In the genomic region with DNA sequence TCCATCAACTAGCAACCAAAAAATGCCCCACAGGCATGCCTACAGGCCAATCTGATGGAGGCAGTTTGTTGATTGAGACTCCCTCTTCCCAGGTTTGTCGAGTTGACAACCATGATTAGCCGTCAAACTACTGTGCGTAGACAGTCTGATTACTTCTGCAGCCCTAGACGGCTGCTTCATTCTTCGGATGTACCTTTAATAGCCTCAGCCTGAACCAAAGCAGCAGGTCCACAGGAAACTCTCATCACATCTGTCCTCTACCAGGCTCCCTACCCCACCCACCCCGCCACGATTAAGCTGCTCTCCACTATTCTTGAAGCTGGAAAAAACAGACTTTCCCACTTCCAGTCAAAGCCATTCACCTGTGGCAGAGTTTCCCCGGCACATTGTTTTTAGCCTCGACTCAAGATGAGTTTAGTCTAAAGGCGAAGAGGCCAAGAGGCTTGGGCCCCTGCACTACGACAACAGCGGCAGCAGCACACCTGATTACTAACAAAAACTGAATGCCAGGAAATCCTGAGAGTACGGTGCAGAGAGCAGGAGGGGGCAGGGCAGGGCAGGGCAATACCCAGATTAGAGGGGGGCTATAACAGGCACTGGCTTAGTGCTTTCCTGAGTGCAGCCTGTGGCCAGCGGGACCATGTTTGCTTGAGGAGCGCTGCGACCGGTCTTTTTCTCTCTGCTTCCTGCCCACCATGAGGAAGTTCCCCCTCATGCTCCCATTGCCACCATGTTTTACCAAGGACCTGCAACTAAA, we compare ENCODE assay signal across 21 mouse cellular contexts. TPM values are rescaled to one million over a fixed set of nuclear protein-coding genes. Genes with fewer than 3 reads are reported as not detected.
DNase-seq lines count a peak whose midpoint lies in the region; ATAC-seq and TF ChIP-seq lines count a peak whose summit lies in the region.
"Had no signal": no experiment of that assay in that cellular context is flagged by ENCODE, and none has a peak within 500 bp of the region (broad histone marks: within the 10 kb centered on the region; RNA-seq: fewer than 3 reads in every experiment).

No protein-coding gene starts in this region.

- WGBS in heart, embryonic 15.5 days = 55% methylated on average over 17 of the region's 17 CpGs
- WGBS in lung, postnatal 0 days = 67% methylated on average over 17 of the region's 17 CpGs
- WGBS in intestine, postnatal 0 days = 71% methylated on average over 17 of the region's 17 CpGs

- intact Hi-C loops in heart, postnatal 36 days (cut with DNase I) = no loop called here

- H3K27ac ChIP-seq in heart, embryonic 15.5 days = peak overlapping the region; percentile 12
- H3K27ac ChIP-seq in lung, postnatal 0 days (ENCODE audit: low read length) = no peak overlapping the region
- H3K27ac ChIP-seq in intestine, postnatal 0 days (ENCODE audit: low read depth, low read length) = no peak overlapping the region
- H3K27ac ChIP-seq: embryonic facial prominence, embryonic 13.5 days; hindbrain, embryonic 14.5 days; intestine, embryonic 15.5 days; limb, embryonic 15.5 days; liver, embryonic 15.5 days; neural tube, embryonic 13.5 days had no signal

- no peak for ATAC-seq in heart, embryonic 15.5 days (replicated peaks; ENCODE audit: insufficient number of reproducible peaks, insufficient read depth, low FRiP score, low read depth)
- ATAC-seq in lung, postnatal 0 days = peak; percentile 55
- no peak for ATAC-seq in intestine, postnatal 0 days
- ATAC-seq: forebrain, embryonic 14.5 days; intestine, embryonic 15.5 days had no signal

- H3K4me2 ChIP-seq in heart, embryonic 15.5 days = no peak overlapping the region
- no peak overlapping the region for H3K4me2 ChIP-seq in lung, postnatal 0 days (replicated peaks; ENCODE audit: low read depth, low read length)
- no peak overlapping the region for H3K4me2 ChIP-seq in intestine, postnatal 0 days (replicated peaks; ENCODE audit: low read depth)
- H3K4me2 ChIP-seq: embryonic facial prominence, embryonic 13.5 days; hindbrain, embryonic 14.5 days; intestine, embryonic 15.5 days; limb, embryonic 15.5 days; liver, embryonic 15.5 days; neural tube, embryonic 13.5 days had no signal

- no peaks in the 10 kb centered on the region for H3K36me3 ChIP-seq in heart, embryonic 15.5 days
- no peaks in the 10 kb centered on the region for H3K36me3 ChIP-seq in lung, postnatal 0 days (ENCODE audit: insufficient read depth, low read length)
- H3K36me3 ChIP-seq in intestine, postnatal 0 days (ENCODE audit: control insufficient read depth, insufficient read depth) = no peaks in the 10 kb centered on the region; the same call in 1 of the 2 replicates
- H3K36me3 ChIP-seq: embryonic facial prominence, embryonic 13.5 days; intestine, embryonic 15.5 days; limb, embryonic 15.5 days had no signal

- no peak overlapping the region; the same call in 1 of the 2 replicates for H3K9ac ChIP-seq in heart, embryonic 15.5 days
- no peak overlapping the region for H3K9ac ChIP-seq in lung, postnatal 0 days (replicated peaks; ENCODE audit: low read depth)
- no peak overlapping the region for H3K9ac ChIP-seq in intestine, postnatal 0 days (ENCODE audit: low read depth, low read length)
- H3K9ac ChIP-seq: embryonic facial prominence, embryonic 13.5 days; hindbrain, embryonic 14.5 days; intestine, embryonic 15.5 days; limb, embryonic 15.5 days; liver, embryonic 15.5 days; neural tube, embryonic 13.5 days had no signal

- no peak for TF ChIP-seq CTCF in lung, postnatal 0 days (IDR thresholded peaks at IDR 0.05)
- TF ChIP-seq CTCF in intestine, postnatal 0 days (IDR thresholded peaks at IDR 0.05; ENCODE audit: low read depth) = no peak

- H3K4me1 ChIP-seq in heart, embryonic 15.5 days (replicated peaks) = peaks cover 8% of the 10 kb centered on the region; the same call in 1 of the 2 replicates
- no peaks in the 10 kb centered on the region for H3K4me1 ChIP-seq in lung, postnatal 0 days (ENCODE audit: insufficient read depth, low read depth, low read length)
- no peaks in the 10 kb centered on the region for H3K4me1 ChIP-seq in intestine, postnatal 0 days (replicated peaks; ENCODE audit: control insufficient read depth, insufficient read depth, low read length)
- H3K4me1 ChIP-seq: embryonic facial prominence, embryonic 13.5 days; intestine, embryonic 15.5 days; limb, embryonic 15.5 days; neural tube, embryonic 13.5 days had no signal

- no peak overlapping the region for H3K4me3 ChIP-seq in heart, embryonic 15.5 days
- no peak overlapping the region for H3K4me3 ChIP-seq in lung, postnatal 0 days (ENCODE audit: low read depth, low read length)
- no peak overlapping the region for H3K4me3 ChIP-seq in intestine, postnatal 0 days (ENCODE audit: low read depth, low read length)
- H3K4me3 ChIP-seq: embryonic facial prominence, embryonic 13.5 days; intestine, embryonic 15.5 days; limb, embryonic 15.5 days; liver, embryonic 15.5 days; megakaryocyte, embryonic 14.5 days; neural tube, embryonic 13.5 days had no signal

- no peak for TF ChIP-seq EP300 in lung, postnatal 0 days (IDR thresholded peaks at IDR 0.05)

- peak; percentile 44 for DNase-seq in cerebellum, adult 9-11 months
- no peak for DNase-seq in cerebellum, adult 11 months
- no peak for DNase-seq in heart, postnatal 36 days
- DNase-seq in lung, postnatal 0 days (ENCODE audit: low spot score) = no peak
- no peak for DNase-seq in lung, postnatal 36 days
- DNase-seq in embryo, embryonic 11 days = no peak
- DNase-seq: adrenal gland, postnatal 14 days; midbrain, embryonic 14.5 days; right cerebral cortex, postnatal 14 days; spleen, adult 18-20 months; thymus, adult 2 months had no signal

- no peaks in the 10 kb centered on the region for H3K9me3 ChIP-seq in heart, embryonic 15.5 days (replicated peaks)
- H3K9me3 ChIP-seq in lung, postnatal 0 days (ENCODE audit: low read length) = no peaks in the 10 kb centered on the region
- no peaks in the 10 kb centered on the region for H3K9me3 ChIP-seq in intestine, postnatal 0 days (ENCODE audit: control insufficient read depth)
- H3K9me3 ChIP-seq: embryonic facial prominence, embryonic 13.5 days; intestine, embryonic 15.5 days; limb, embryonic 15.5 days; liver, embryonic 15.5 days; megakaryocyte, embryonic 14.5 days; neural tube, embryonic 13.5 days had no signal

- no peaks in the 10 kb centered on the region for H3K27me3 ChIP-seq in heart, embryonic 15.5 days
- H3K27me3 ChIP-seq in lung, postnatal 0 days (replicated peaks; ENCODE audit: insufficient read depth, low read length) = no peaks in the 10 kb centered on the region
- no peaks in the 10 kb centered on the region for H3K27me3 ChIP-seq in intestine, postnatal 0 days (replicated peaks; ENCODE audit: control insufficient read depth, insufficient read depth, low read length)
- H3K27me3 ChIP-seq: embryonic facial prominence, embryonic 13.5 days; intestine, embryonic 15.5 days; limb, embryonic 15.5 days; liver, embryonic 15.5 days; megakaryocyte, embryonic 14.5 days; neural tube, embryonic 13.5 days had no signal

RNA-seq across cellular contexts. Expression of a gene that starts 18.7 kb away (rescaled TPM):
- polyA plus RNA-seq in heart, embryonic 15.5 days (2015; fragmentation: Nextera tagmentation; extraction: Ambion mirVana) = 2.9 and 3.6 TPM in 2 replicates
- total RNA-seq in heart, postnatal 36 days (2021) = 10 to 100 TPM; 13.8 to 20.3 TPM
- 3.5 and 4.2 TPM in 2 replicates for polyA plus RNA-seq in lung, postnatal 0 days (2015; fragmentation: Nextera tagmentation; extraction: Ambion mirVana)
- 3.3 and 3.4 TPM in 2 replicates for polyA plus RNA-seq in intestine, postnatal 0 days (2015; fragmentation: Nextera tagmentation; extraction: Ambion mirVana)

RNA-seq across cellular contexts. Expression of a gene that starts 42.3 kb away (rescaled TPM):
- 91.9 and 99.3 TPM in 2 replicates for polyA plus RNA-seq in heart, embryonic 15.5 days (2015; fragmentation: Nextera tagmentation; extraction: Ambion mirVana)
- total RNA-seq in heart, postnatal 36 days (2021) = 10 to 100 TPM; 37.6 to 39.4 TPM
- 36.6 and 44.6 TPM in 2 replicates for polyA plus RNA-seq in lung, postnatal 0 days (2015; fragmentation: Nextera tagmentation; extraction: Ambion mirVana)
- 28.7 and 30.7 TPM in 2 replicates for polyA plus RNA-seq in intestine, postnatal 0 days (2015; fragmentation: Nextera tagmentation; extraction: Ambion mirVana)
